8 mouse cellular contexts compared by ENCODE assay signal in the genomic region with DNA sequence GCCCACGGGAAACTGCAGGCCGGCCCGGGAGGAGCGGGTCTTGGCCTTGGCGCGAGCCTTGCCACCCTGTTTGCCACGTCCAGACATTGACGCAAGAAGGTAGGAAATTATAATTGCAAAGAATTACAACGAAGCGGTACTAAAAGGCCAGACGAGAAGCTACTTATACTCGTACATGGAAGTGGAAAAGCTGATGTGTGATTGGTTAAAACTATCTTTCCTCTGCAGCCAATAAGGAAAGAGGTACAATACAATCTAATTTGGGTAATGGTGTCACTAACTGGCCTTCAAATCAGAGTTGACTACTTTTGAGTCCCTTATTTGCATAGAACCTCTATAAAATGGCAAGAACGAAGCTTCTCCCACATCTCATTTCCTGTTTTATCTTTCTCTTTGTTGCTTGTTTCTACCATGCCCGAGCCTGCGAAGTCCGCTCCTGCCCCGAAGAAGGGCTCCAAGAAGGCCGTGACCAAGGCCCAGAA. TPM values are rescaled to one million over a fixed set of nuclear protein-coding genes. Genes with fewer than 3 reads are reported as not detected.
DNase-seq lines count a peak whose midpoint lies in the region; ATAC-seq and TF ChIP-seq lines count a peak whose summit lies in the region.

TSS of gene Hist1h2ae (minus strand) at position 199 of the 482 bp plus-strand sequence.
TSS of gene Hist1h2bg (plus strand) at position 375 of the 482 bp plus-strand sequence.

- peak within 1 kb of the TSS; percentile 70 for H3K4me2 ChIP-seq in heart, embryonic 14.5 days (ENCODE audit: low read length)
- H3K4me2 ChIP-seq in liver, embryonic 12.5 days, result peak within 1 kb of the TSS; percentile 79

- H3K27me3 ChIP-seq in ES-Bruce4 (ENCODE audit: control insufficient read depth, insufficient read depth, low read length, poor library complexity, severe bottlenecking), result no peaks in the 10 kb centered on the region
- H3K27me3 ChIP-seq in heart, embryonic 14.5 days (ENCODE audit: control insufficient read depth, insufficient read depth, low read length), result no peaks in the 10 kb centered on the region
- no peaks in the 10 kb centered on the region for H3K27me3 ChIP-seq in liver, embryonic 12.5 days (replicated peaks)

- peak within 1 kb of the TSS; percentile 78 for H3K4me3 ChIP-seq in ES-Bruce4 (ENCODE audit: low read depth, low read length)
- peak within 1 kb of the TSS; percentile 44 to 57 for H3K4me3 ChIP-seq in heart, embryonic 14.5 days (ENCODE audit: control insufficient read depth in 1 of 2, insufficient read depth in 1 of 2, low read depth in 1 of 2, low read length in 2 of 2)
- peak within 1 kb of the TSS; percentile 58 for H3K4me3 ChIP-seq in liver, embryonic 12.5 days

- peak within 1 kb of the TSS; percentile 96 for H3K9ac ChIP-seq in ES-Bruce4 (ENCODE audit: low read depth, poor library complexity, severe bottlenecking)
- H3K9ac ChIP-seq in heart, embryonic 14.5 days (ENCODE audit: low read length), result peak within 1 kb of the TSS; percentile 80
- H3K9ac ChIP-seq in liver, embryonic 12.5 days, result peak within 1 kb of the TSS; percentile 85

- no peak for TF ChIP-seq POLR2A in ES-Bruce4 (IDR thresholded peaks at IDR 0.05; ENCODE audit: insufficient read depth, low read length)
- no peak for TF ChIP-seq POLR2A in brain, embryonic 14.5 days (IDR thresholded peaks at IDR 0.05; ENCODE audit: borderline replicate concordance, extremely low read depth, insufficient read depth, insufficient read length, poor library complexity, severe bottlenecking)

- TF ChIP-seq EP300 in ES-Bruce4 (IDR thresholded peaks at IDR 0.05; ENCODE audit: insufficient read depth, low read depth, low read length), result no peak

- ATAC-seq in erythroid progenitor cell, adult 5-6 weeks (replicated peaks; ENCODE audit: low FRiP score, poor library complexity, severe bottlenecking), result peak; percentile 73
- peak; percentile 84 for ATAC-seq in heart, embryonic 14.5 days (ENCODE audit: insufficient number of reproducible peaks, insufficient read depth, low FRiP score, low read depth)
- ATAC-seq in liver, embryonic 12.5 days, result peak; percentile 81

- H3K36me3 ChIP-seq in ES-Bruce4 (ENCODE audit: control insufficient read depth, insufficient read depth, low read length, poor library complexity, severe bottlenecking), result no peaks in the 10 kb centered on the region
- H3K36me3 ChIP-seq in heart, embryonic 14.5 days (ENCODE audit: control insufficient read depth, insufficient read depth, low read length), result no peaks in the 10 kb centered on the region
- H3K36me3 ChIP-seq in liver, embryonic 12.5 days, result no peaks in the 10 kb centered on the region

- H3K27ac ChIP-seq in ES-Bruce4 (ENCODE audit: insufficient read depth, low read length), result peak within 1 kb of the TSS; percentile 93
- H3K27ac ChIP-seq in heart, embryonic 14.5 days (replicated peaks in 1 of 2; ENCODE audit: control insufficient read depth in 1 of 2, insufficient read depth in 1 of 2, low read depth in 2 of 2, low read length in 2 of 2), result peak within 1 kb of the TSS; percentile 95 to 96
- peak within 1 kb of the TSS; percentile 99 for H3K27ac ChIP-seq in liver, embryonic 12.5 days

- DNase-seq in brain, embryonic 14.5 days (ENCODE audit: low read depth), result peak; percentile 99
- peak; percentile 69 for DNase-seq in kidney, postnatal 10 days
- peak; percentile 91 for DNase-seq in naive thymus-derived CD4-positive, alpha-beta T cell, adult 2 months (ENCODE audit: low read depth)
- peak; percentile 99 for DNase-seq in telencephalon, adult 2 months (ENCODE audit: low read depth, low spot score)

- no peaks in the 10 kb centered on the region for H3K9me3 ChIP-seq in ES-Bruce4 (replicated peaks; ENCODE audit: control insufficient read depth, insufficient read depth, low read length, poor library complexity, severe bottlenecking)
- no peaks in the 10 kb centered on the region for H3K9me3 ChIP-seq in heart, embryonic 14.5 days (ENCODE audit: control insufficient read depth, low read length)
- H3K9me3 ChIP-seq in liver, embryonic 12.5 days (replicated peaks), result no peaks in the 10 kb centered on the region

- under 1% methylated on average over 18 of the region's 18 CpGs for WGBS in heart, embryonic 14.5 days
- WGBS in liver, embryonic 12.5 days (ENCODE audit: insufficient replicate concordance), result under 1% methylated on average over 18 of the region's 18 CpGs

- TF ChIP-seq CTCF in ES-Bruce4 (IDR thresholded peaks at IDR 0.05; ENCODE audit: low read depth, low read length), result no peak
- no peak for TF ChIP-seq CTCF in brain, embryonic 14.5 days (IDR thresholded peaks at IDR 0.05; ENCODE audit: borderline replicate concordance, extremely low read depth, insufficient read depth, insufficient read length)

- H3K4me1 ChIP-seq in ES-Bruce4 (ENCODE audit: control insufficient read depth, insufficient read depth, low read length), result no peaks in the 10 kb centered on the region
- peaks cover 3 to 14% of the 10 kb centered on the region in 2 experiments for H3K4me1 ChIP-seq in heart, embryonic 14.5 days (ENCODE audit: control insufficient read depth in 2 of 2, insufficient read depth in 2 of 2, low read length in 2 of 2)
- peaks cover 35% of the 10 kb centered on the region for H3K4me1 ChIP-seq in liver, embryonic 12.5 days

RNA-seq across cellular contexts. Expression of gene Hist1h2ae, which starts in this region (rescaled TPM):
- 5.0 and 8.2 TPM in 2 replicates for polyA plus RNA-seq in ES-Bruce4 (2011; ENCODE audit: insufficient read depth, insufficient read length, low read depth, missing spikeins)
- 17.9 and 18.0 TPM in 2 replicates for polyA plus RNA-seq in brain, embryonic 14.5 days (2012; rRNA removed)
- total RNA-seq in erythroid progenitor cell, adult 5-6 weeks (2015; ENCODE audit: low replicate concordance), result 4.2 and 33.5 TPM in 2 replicates
- total RNA-seq in erythroid progenitor cell, adult 5-6 weeks (2017; ENCODE audit: low replicate concordance), result 1,390 and 1,464 TPM in 2 replicates
- polyA plus RNA-seq in heart, embryonic 14.5 days (2014; fragmentation: Nextera tagmentation; extraction: Ambion mirVana), result 34.9 and 49.1 TPM in 2 replicates
- polyA plus RNA-seq in liver, embryonic 12.5 days (2016; fragmentation: Nextera tagmentation; extraction: Ambion mirVana), result 106 and 109 TPM in 2 replicates

RNA-seq across cellular contexts. Expression of gene Hist1h2bg, which starts in this region (rescaled TPM):
- 13.4 and 16.7 TPM in 2 replicates for polyA plus RNA-seq in ES-Bruce4 (2011; ENCODE audit: insufficient read depth, insufficient read length, low read depth, missing spikeins)
- 44.4 and 68.0 TPM in 2 replicates for polyA plus RNA-seq in brain, embryonic 14.5 days (2012; rRNA removed)
- 851 and 976 TPM in 2 replicates for total RNA-seq in erythroid progenitor cell, adult 5-6 weeks (2015; ENCODE audit: low replicate concordance)
- 2,677 and 3,057 TPM in 2 replicates for total RNA-seq in erythroid progenitor cell, adult 5-6 weeks (2017; ENCODE audit: low replicate concordance)
- polyA plus RNA-seq in heart, embryonic 14.5 days (2014; fragmentation: Nextera tagmentation; extraction: Ambion mirVana), result 3.7 and 6.2 TPM in 2 replicates
- polyA plus RNA-seq in liver, embryonic 12.5 days (2016; fragmentation: Nextera tagmentation; extraction: Ambion mirVana), result 10.7 and 14.4 TPM in 2 replicates

Comparison
In these comparisons a context has a peak if more than half of its experiments do, and no peak if none do; other contexts are left out.
1. Peak in every context shown above with its lines: DNase-seq, ATAC-seq, H3K4me3 ChIP-seq and H3K27ac ChIP-seq.